Mouse (Mus musculus): ENCODE measurements around the gene 1700049E17Rik1. TPM values are rescaled to one million over a fixed set of nuclear protein-coding genes. Genes with fewer than 3 reads are reported as not detected.

Gene 1700049E17Rik1
- polyA plus RNA-seq (2012; rRNA removed): not detected in 2 replicates

GRCm38 (mm10) chr14:41924649-41925048 is at the start of gene 1700049E17Rik1:
1700049E17Rik1 (plus strand) TSS chr14:41924949.

GRCm38 (mm10) chr14:41907190-41907589 is 17.6 kb upstream of the 1700049E17Rik1 start, which contains the start of gene Gm7980:
Gm7980 (minus strand) TSS chr14:41907290.

GRCm38 (mm10) chr14:41943695-41944094 is 18.9 kb downstream of the 1700049E17Rik1 start, which contains the start of gene 1700024B05Rik:
1700024B05Rik (plus strand) TSS chr14:41943995.

GRCm38 (mm10) chr14:41967827-41968226 is 43.1 kb downstream of the 1700049E17Rik1 start, which contains the start of gene Gm6401:
Gm6401 (minus strand) TSS chr14:41967927.

Other genes starting within 250 kb of the 1700049E17Rik1 start
- not detected in 2 replicates for gene Gm8068, start 223.1 kb upstream of the 1700049E17Rik1 start, polyA plus RNA-seq (2012; rRNA removed)
- gene Gm7929, start 174.3 kb upstream of the 1700049E17Rik1 start, polyA plus RNA-seq (2012; rRNA removed): not detected in 2 replicates
- not detected in 2 replicates for gene Gm47189, start 152.5 kb upstream of the 1700049E17Rik1 start, polyA plus RNA-seq (2012; rRNA removed)
- not detected in 2 replicates for gene Gm7980, start 17.7 kb upstream of the 1700049E17Rik1 start, polyA plus RNA-seq (2012; rRNA removed)
- not detected in 2 replicates for gene 1700024B05Rik, start 19.0 kb downstream of the 1700049E17Rik1 start, polyA plus RNA-seq (2012; rRNA removed)
- not detected in 2 replicates for gene Gm6401, start 43.0 kb downstream of the 1700049E17Rik1 start, polyA plus RNA-seq (2012; rRNA removed)
- gene Gm3543, start 58.4 kb downstream of the 1700049E17Rik1 start, polyA plus RNA-seq (2012; rRNA removed): not detected in 2 replicates
- gene Gm7951, start 192.4 kb downstream of the 1700049E17Rik1 start, polyA plus RNA-seq (2012; rRNA removed): not detected in 2 replicates
- not detected in 2 replicates for gene Gm17027, start 237.7 kb downstream of the 1700049E17Rik1 start, polyA plus RNA-seq (2012; rRNA removed)

Measured in central nervous system, embryonic 11.5 days (tissue).